8 mouse cellular contexts compared by ENCODE assay signal in the genomic region with DNA sequence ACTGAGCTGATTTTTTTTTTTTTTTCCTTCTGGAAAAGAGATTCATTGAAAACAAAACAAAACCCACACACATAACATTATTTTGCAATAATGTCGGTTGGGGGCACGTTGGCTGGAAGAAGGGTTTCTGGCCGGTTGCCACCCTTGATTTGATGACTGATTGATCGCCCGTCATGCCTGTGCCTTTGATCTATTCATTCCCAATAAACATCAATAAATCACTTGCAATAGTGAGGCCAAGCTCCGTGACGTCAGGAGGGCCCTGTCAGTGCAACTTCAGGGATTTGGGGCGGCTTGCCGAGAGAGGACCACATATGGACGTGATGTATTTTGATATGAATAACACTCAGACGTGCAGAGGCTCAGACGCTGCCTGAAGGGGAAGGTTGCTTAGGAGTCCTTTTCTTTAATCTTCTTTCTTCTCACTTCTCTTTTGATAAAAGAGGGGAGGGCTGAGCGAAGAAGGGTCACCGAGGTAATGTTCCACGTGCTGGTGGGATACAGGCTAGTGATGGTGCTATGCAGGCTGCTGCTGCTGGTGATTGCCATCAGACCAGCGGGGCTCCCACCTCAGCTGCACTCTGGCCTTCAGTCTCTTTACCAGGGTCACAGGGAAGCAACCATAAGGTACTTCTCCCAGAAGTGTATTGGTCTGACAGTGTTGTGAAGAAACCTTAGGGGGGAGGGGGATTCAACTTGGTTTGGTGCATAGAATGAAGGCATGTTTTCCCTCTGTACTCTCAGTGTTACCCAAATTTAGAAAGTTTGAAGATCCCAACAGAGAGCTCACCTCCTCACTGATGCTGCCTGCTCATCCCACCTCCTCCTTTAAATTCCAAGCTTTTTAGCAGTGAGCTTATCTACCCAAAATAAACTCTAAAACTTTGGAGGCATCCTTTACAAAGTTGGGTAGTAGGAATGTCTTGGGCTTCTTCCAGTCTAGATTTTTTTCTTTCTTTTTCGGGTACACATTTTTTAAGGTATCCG. TPM values are rescaled to one million over a fixed set of nuclear protein-coding genes. Genes with fewer than 3 reads are reported as not detected.
DNase-seq lines count a peak whose midpoint lies in the region; TF ChIP-seq lines count a peak whose summit lies in the region.

No protein-coding gene starts in this region.

- H3K9me3 ChIP-seq in hindbrain, embryonic 10.5 days = no peaks in the 10 kb centered on the region

- WGBS in hindbrain, embryonic 10.5 days = 9% methylated on average over 18 of the region's 18 CpGs

- TF ChIP-seq POLR2A in brain, embryonic 14.5 days (IDR thresholded peaks at IDR 0.05; ENCODE audit: borderline replicate concordance, extremely low read depth, insufficient read depth, insufficient read length, poor library complexity, severe bottlenecking) = no peak

- H3K4me3 ChIP-seq in gastrocnemius, adult 2 months = peak overlapping the region; percentile 79
- H3K4me3 ChIP-seq in hindbrain, embryonic 10.5 days = peak overlapping the region; percentile 87

- DNase-seq in gastrocnemius, adult 2 months = no peak
- no peak for DNase-seq in gastrocnemius, postnatal 25 days
- peak; percentile 50 for DNase-seq in brain, embryonic 14.5 days (ENCODE audit: low read depth)
- peak; percentile 60 for DNase-seq in hindbrain, embryonic 10.5 days (ENCODE audit: low spot score)
- peak; percentile 71 for DNase-seq in mesoderm, embryonic 11.5 days (ENCODE audit: low read depth, low spot score)
- DNase-seq in right cerebral cortex, adult 2 months (ENCODE audit: low spot score in 2 of 2) = no peak
- DNase-seq in adrenal gland, postnatal 36 days = no peak
- DNase-seq in frontal cortex, postnatal 36 days (ENCODE audit: low spot score in 2 of 2) = no peak

- H3K36me3 ChIP-seq in hindbrain, embryonic 10.5 days = no peaks in the 10 kb centered on the region

- intact Hi-C loops in gastrocnemius, adult 2 months (cut with DNase I) = loop anchor here (5.0 to 10.0 kb wide), 3 partner anchors 83 to 1054 kb away; a partner anchor contains a TSS

- no peak for TF ChIP-seq CTCF in gastrocnemius, adult 2 months (IDR thresholded peaks at IDR 0.05)
- TF ChIP-seq CTCF in brain, embryonic 14.5 days (IDR thresholded peaks at IDR 0.05; ENCODE audit: borderline replicate concordance, extremely low read depth, insufficient read depth, insufficient read length) = no peak

- H3K27ac ChIP-seq in gastrocnemius, adult 2 months = peak overlapping the region; percentile 91
- peak overlapping the region; percentile 94 for H3K27ac ChIP-seq in hindbrain, embryonic 10.5 days

- peaks cover 68% of the 10 kb centered on the region for H3K4me1 ChIP-seq in hindbrain, embryonic 10.5 days (replicated peaks)

- peaks cover 47% of the 10 kb centered on the region for H3K27me3 ChIP-seq in hindbrain, embryonic 10.5 days (ENCODE audit: insufficient read depth, poor library complexity, severe bottlenecking)

RNA-seq across cellular contexts. Expression of a gene that starts 1.4 kb away (rescaled TPM):
- total RNA-seq in gastrocnemius, adult 2 months (2021) = 1 to 10 TPM; 2.9 to 3.1 TPM
- total RNA-seq in gastrocnemius, postnatal 25 days (2021) = 1 to 10 TPM; 2.7 to 3.4 TPM
- polyA plus RNA-seq in brain, embryonic 14.5 days (2012; rRNA removed) = 22.7 and 34.9 TPM in 2 replicates
- 5.4 and 9.1 TPM in 2 replicates for polyA plus RNA-seq in hindbrain, embryonic 10.5 days (2016; fragmentation: Nextera tagmentation; extraction: Ambion mirVana)
- 1 to 10 TPM; 4.4 to 4.6 TPM for total RNA-seq in adrenal gland, postnatal 36 days (2021)

Comparison
In these comparisons a context has a peak if more than half of its experiments do, and no peak if none do; other contexts are left out.
1. DNase-seq: peak in brain, embryonic 14.5 days (single experiment), hindbrain, embryonic 10.5 days (single experiment) and mesoderm, embryonic 11.5 days (single experiment); none in gastrocnemius, adult 2 months (single experiment), gastrocnemius, postnatal 25 days (single experiment), right cerebral cortex, adult 2 months (0 of 2), adrenal gland, postnatal 36 days (0 of 2) and frontal cortex, postnatal 36 days (0 of 2).